8 mouse cellular contexts compared by ENCODE assay signal in the genomic region with DNA sequence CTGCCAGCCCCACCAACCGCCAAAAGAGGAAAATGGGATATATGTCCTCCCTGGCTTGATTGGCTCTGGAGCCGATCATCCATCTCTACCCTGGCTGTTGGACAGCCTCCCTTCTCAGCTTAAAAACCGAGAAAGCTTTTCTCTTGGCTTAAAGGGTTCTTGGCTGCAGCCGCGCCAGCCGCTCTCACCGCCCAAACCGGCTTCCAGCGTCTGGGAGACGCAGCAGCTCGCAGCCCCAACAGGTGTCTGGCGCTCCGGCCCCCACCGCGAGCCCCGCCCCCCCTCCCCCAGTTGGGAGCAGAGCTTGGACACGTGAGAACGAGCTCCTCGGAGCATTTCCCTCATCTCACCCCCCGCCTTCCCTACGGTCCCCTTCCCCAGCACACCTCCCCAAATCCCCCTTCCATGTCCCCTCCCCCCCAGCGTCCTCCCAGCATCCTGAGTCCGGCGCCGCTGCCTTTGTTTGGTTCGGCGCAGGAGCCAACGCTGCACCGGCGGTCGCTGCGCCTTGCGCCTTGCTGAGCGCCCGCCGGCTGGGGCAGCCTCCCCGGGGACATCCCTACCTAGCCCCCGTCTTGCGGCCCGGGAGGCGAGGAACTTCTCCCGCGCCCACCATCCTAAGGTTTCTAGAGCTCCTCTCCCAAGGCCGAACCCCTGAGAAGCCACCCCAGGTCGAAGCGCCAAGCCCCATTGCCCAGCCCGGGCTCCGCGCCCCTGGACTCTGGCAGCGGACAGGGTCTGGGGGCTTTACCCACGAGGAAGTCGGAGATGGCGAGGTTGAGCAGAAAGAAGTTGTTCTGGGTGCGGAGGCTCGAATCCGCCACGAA. TPM values are rescaled to one million over a fixed set of nuclear protein-coding genes. Genes with fewer than 3 reads are reported as not detected.
DNase-seq lines count a peak whose midpoint lies in the region; ATAC-seq and TF ChIP-seq lines count a peak whose summit lies in the region.

No protein-coding gene starts in this region.

- H3K9me3 ChIP-seq in megakaryocyte, embryonic 14.5 days = no peaks in the 10 kb centered on the region
- no peaks in the 10 kb centered on the region for H3K9me3 ChIP-seq in hindbrain, embryonic 14.5 days (ENCODE audit: control insufficient read depth, low read length)

- no peak for TF ChIP-seq POLR2A in myocyte (IDR thresholded peaks at IDR 0.05; ENCODE audit: insufficient read length, low read depth)

- no peak overlapping the region for H3ac ChIP-seq in myocyte (ENCODE audit: control insufficient read depth, insufficient read length)

- H3K4me1 ChIP-seq in megakaryocyte, embryonic 14.5 days = peaks cover 72% of the 10 kb centered on the region
- peaks cover 11% of the 10 kb centered on the region for H3K4me1 ChIP-seq in hindbrain, embryonic 14.5 days (replicated peaks; ENCODE audit: control insufficient read depth, insufficient read depth, low read length)

- 1% methylated on average over 57 of the region's 57 CpGs for WGBS in hindbrain, embryonic 14.5 days

- H3K79me2 ChIP-seq in myocyte (ENCODE audit: control insufficient read depth, insufficient read depth) = no peaks in the 10 kb centered on the region

- ATAC-seq in megakaryocyte, adult 5-6 weeks (ENCODE audit: poor library complexity, severe bottlenecking) = no peak
- no peak for ATAC-seq in hindbrain, embryonic 14.5 days (ENCODE audit: low FRiP score)
- ATAC-seq in monocyte, adult 5-6 weeks (replicated peaks; ENCODE audit: insufficient number of reproducible peaks, low FRiP score, low TSS enrichment, poor library complexity, severe bottlenecking) = no peak

- peak; percentile 55 for DNase-seq in cerebellum, adult 11-12 months
- DNase-seq in cerebellum, postnatal 4 days (ENCODE audit: low spot score in 2 of 2) = no peak
- no peak for DNase-seq in hindbrain, embryonic 14.5 days (ENCODE audit: low spot score)
- no peak for DNase-seq in yolk sac, embryonic 10.5 days (ENCODE audit: low spot score)

- peak overlapping the region; percentile 63 for H3K9ac ChIP-seq in hindbrain, embryonic 14.5 days

- H3K27ac ChIP-seq in hindbrain, embryonic 14.5 days = no peak overlapping the region

- H3K36me3 ChIP-seq in megakaryocyte, embryonic 14.5 days (replicated peaks; ENCODE audit: low read length) = no peaks in the 10 kb centered on the region
- no peaks in the 10 kb centered on the region for H3K36me3 ChIP-seq in hindbrain, embryonic 14.5 days (replicated peaks; ENCODE audit: control insufficient read depth, insufficient read depth)
- H3K36me3 ChIP-seq in myocyte (ENCODE audit: control insufficient read depth, insufficient read depth) = no peaks in the 10 kb centered on the region

- peaks cover 83% of the 10 kb centered on the region for H3K27me3 ChIP-seq in megakaryocyte, embryonic 14.5 days (replicated peaks)
- peaks cover 44% of the 10 kb centered on the region for H3K27me3 ChIP-seq in hindbrain, embryonic 14.5 days (ENCODE audit: control insufficient read depth, insufficient read depth, low read length)
- H3K27me3 ChIP-seq in myocyte (ENCODE audit: control insufficient read depth, insufficient read depth, insufficient read length) = peaks cover 75% of the 10 kb centered on the region

- peak overlapping the region; percentile 97 for H3K4me2 ChIP-seq in hindbrain, embryonic 14.5 days (replicated peaks)
- H3K4me2 ChIP-seq in myocyte (ENCODE audit: low read depth) = peak overlapping the region; percentile 18

- peak overlapping the region; percentile 89 for H3K4me3 ChIP-seq in megakaryocyte, embryonic 14.5 days (replicated peaks)
- H3K4me3 ChIP-seq in hindbrain, embryonic 14.5 days (replicated peaks; ENCODE audit: low read length) = peak overlapping the region; percentile 53
- no peak overlapping the region for H3K4me3 ChIP-seq in myocyte

TF ChIP-seq in myocyte, 11 proteins besides CTCF, POLR2A, EP300 and RAD21:
- TF ChIP-seq MYOG (IDR thresholded peaks at IDR 0.05; ENCODE audit: control insufficient read depth in 1 of 3, insufficient read depth in 1 of 3, insufficient read length in 2 of 3, low read depth in 2 of 3) (peak in 2 of 3 experiments; percentile 8 to 59), MYOD1 (IDR thresholded peaks at IDR 0.05; ENCODE audit: control insufficient read depth in 1 of 3, insufficient read length in 2 of 3, low read depth in 2 of 3) (peak in 2 of 3 experiments; percentile 21 to 63), MAX (IDR thresholded peaks at IDR 0.05; ENCODE audit: low read depth) (no peak)

RNA-seq across cellular contexts. Expression of a gene that starts 0.9 kb away (rescaled TPM):
- polyA plus RNA-seq in megakaryocyte, embryonic 14.5 days (2012; ENCODE audit: insufficient read depth, low replicate concordance) = not detected in 2 replicates
- 0.04 TPM in 1 of 2 replicates, not detected in the other for total RNA-seq in megakaryocyte, adult 5-6 weeks (2015)
- total RNA-seq in megakaryocyte, adult 5-6 weeks (2017) = not detected in 2 replicates
- polyA plus RNA-seq in hindbrain, embryonic 14.5 days (2014; fragmentation: Nextera tagmentation; extraction: Ambion mirVana) = 1.4 and 1.7 TPM in 2 replicates
- polyA plus RNA-seq in myocyte (2012; fragmentation: generic; extraction: Trizol) = 0.16 TPM
- total RNA-seq in monocyte, adult 5-6 weeks (2017) = not detected in 3 replicates

RNA-seq across cellular contexts. Expression of a gene that starts 15.7 kb away (rescaled TPM):
- polyA plus RNA-seq in megakaryocyte, embryonic 14.5 days (2012; ENCODE audit: insufficient read depth, low replicate concordance) = 6.4 and 18.4 TPM in 2 replicates
- total RNA-seq in megakaryocyte, adult 5-6 weeks (2015) = 22.0 and 23.2 TPM in 2 replicates
- 39.8 and 62.2 TPM in 2 replicates for total RNA-seq in megakaryocyte, adult 5-6 weeks (2017)
- 73.1 and 79.2 TPM in 2 replicates for polyA plus RNA-seq in hindbrain, embryonic 14.5 days (2014; fragmentation: Nextera tagmentation; extraction: Ambion mirVana)
- polyA plus RNA-seq in myocyte (2012; fragmentation: generic; extraction: Trizol) = 34.8 TPM
- 53.1 to 58.2 TPM (median 54.9 TPM) in 3 replicates for total RNA-seq in monocyte, adult 5-6 weeks (2017)

RNA-seq across cellular contexts. Expression of a gene that starts 33.0 kb away (rescaled TPM):
- polyA plus RNA-seq in megakaryocyte, embryonic 14.5 days (2012; ENCODE audit: insufficient read depth, low replicate concordance) = 2.3 and 13.9 TPM in 2 replicates
- 3.3 and 4.9 TPM in 2 replicates for total RNA-seq in megakaryocyte, adult 5-6 weeks (2015)
- 4.5 and 6.6 TPM in 2 replicates for total RNA-seq in megakaryocyte, adult 5-6 weeks (2017)
- polyA plus RNA-seq in hindbrain, embryonic 14.5 days (2014; fragmentation: Nextera tagmentation; extraction: Ambion mirVana) = 29.4 and 30.2 TPM in 2 replicates
- polyA plus RNA-seq in myocyte (2012; fragmentation: generic; extraction: Trizol) = 17.2 TPM
- total RNA-seq in monocyte, adult 5-6 weeks (2017) = 13.7 to 21.6 TPM (median 15.9 TPM) in 3 replicates
